Mouse (Mus musculus) midbrain, embryonic 10.5 days (tissue): Measurements from ENCODE around the gene Alox5ap. TPM values are rescaled to one million over a fixed set of nuclear protein-coding genes. Genes with fewer than 3 reads are reported as not detected.

Experiments
- DNase-seq: peaks from one replicate; pipeline ENCODE4 v3.0.0-alpha.2; 2017; ENCODE audit warnings: low spot score
- H3K27ac ChIP-seq: fragments of 300-500 bp; sonication (generic); replicated peaks from 2 replicates; pipeline ENCODE4 v1.5.1; 2016; ENCODE audit warnings: mild to moderate bottlenecking
- H3K27me3 ChIP-seq: fragments of 300-500 bp; sonication (generic); 2 replicates; pipeline ENCODE4 v1.6.1; 2016; ENCODE audit warnings: low read depth, mild to moderate bottlenecking; ENCODE audit not compliant: poor library complexity, severe bottlenecking
- H3K36me3 ChIP-seq: fragments of 300-500 bp; sonication (generic); 2 replicates; pipeline ENCODE4 v1.6.1; 2016; ENCODE audit warnings: mild to moderate bottlenecking, moderate library complexity
- H3K4me1 ChIP-seq: fragments of 300-500 bp; sonication (generic); 2 replicates; pipeline ENCODE4 v1.6.1; 2016
- H3K4me3 ChIP-seq: fragments of 300-500 bp; sonication (generic); 2 replicates; pipeline ENCODE4 v1.5.1; 2016; ENCODE audit warnings: mild to moderate bottlenecking, moderate library complexity
- H3K9me3 ChIP-seq: fragments of 300-500 bp; sonication (generic); replicated peaks from 2 replicates; pipeline ENCODE4 v1.6.1; 2016; ENCODE audit warnings: mild to moderate bottlenecking
- WGBS: fragments of 180-500 bp; shearing (Covaris S2); methylation state at CpG from one replicate; pipeline ENCODE4 v1.1.7; 2016; 5-methylcytosine and 5-hydroxymethylcytosine counted together
- polyA plus RNA-seq: library from polyadenylated mRNA; unstranded; fragments of >200 nt; fragmentation: Nextera tagmentation; extraction: Ambion mirVana; gene quantifications from 2 replicates; pipeline ENCODE4 v1.2.1, GENCODE M21; 2016

The Alox5ap gene
- polyA plus RNA-seq, result 4.8 and 6.2 TPM in 2 replicates

GRCm38 (mm10) chr5:149264405-149264804 lies at the start of gene Alox5ap:
Gene Alox5ap, plus strand, starts transcription at chr5:149264767.
- no peaks in the 10 kb centered on the region for H3K27me3 ChIP-seq
- 63% methylated on average over 4 of the region's 4 CpGs for WGBS
- no peaks in the 10 kb centered on the region for H3K9me3 ChIP-seq
- H3K4me3 ChIP-seq, result no peak within 1 kb of the TSS
- H3K27ac ChIP-seq, result no peak within 1 kb of the TSS
- H3K4me1 ChIP-seq, result peaks cover 5% of the 10 kb centered on the region
- no peaks in the 10 kb centered on the region for H3K36me3 ChIP-seq
- no peak for DNase-seq

GRCm38 (mm10) chr5:149215540-149215939 lies 49.0 kb upstream of the Alox5ap start:
- no peaks in the 10 kb centered on the region for H3K27me3 ChIP-seq
- peaks cover 78% of the 10 kb centered on the region for H3K36me3 ChIP-seq

GRCm38 (mm10) chr5:149217524-149218357 lies 46.8 kb upstream of the Alox5ap start:
- Histone ChIP-seq H3K4me3 (no peak overlapping the region), H3K27me3 (no peaks in the 10 kb centered on the region), H3K9me3 (peaks cover 10% of the 10 kb centered on the region; the same call in 1 of the 2 replicates), H3K4me1 (peaks cover 7% of the 10 kb centered on the region; the same call in 1 of the 2 replicates), H3K36me3 (peaks cover 56% of the 10 kb centered on the region), H3K27ac (no peak overlapping the region)
- WGBS, result 81% methylated on average over 6 of the region's 6 CpGs
- DNase-seq, result no peak

More at GRCm38 (mm10) chr5:149215540-149215939, 49.0 kb upstream of the Alox5ap start:
- no peak overlapping the region for H3K4me3 ChIP-seq
- no peaks in the 10 kb centered on the region for H3K9me3 ChIP-seq
- peaks cover 20% of the 10 kb centered on the region for H3K4me1 ChIP-seq
- no peak for DNase-seq
- 97% methylated on average over 7 of the region's 7 CpGs for WGBS
- no peak overlapping the region for H3K27ac ChIP-seq

GRCm38 (mm10) chr5:149219493-149219892 lies 45.1 kb upstream of the Alox5ap start:
- Histone ChIP-seq H3K4me1 (peaks cover 10% of the 10 kb centered on the region), H3K27me3 (no peaks in the 10 kb centered on the region), H3K27ac (no peak overlapping the region), H3K36me3 (peaks cover 38% of the 10 kb centered on the region), H3K9me3 (peaks cover 10% of the 10 kb centered on the region; the same call in 1 of the 2 replicates), H3K4me3 (no peak overlapping the region)
- 84% methylated on average over 3 of the region's 3 CpGs for WGBS
- no peak for DNase-seq

GRCm38 (mm10) chr5:149221355-149221754 lies 43.2 kb upstream of the Alox5ap start:
- H3K27me3 ChIP-seq, result no peaks in the 10 kb centered on the region
- H3K27ac ChIP-seq, result no peak overlapping the region
- H3K36me3 ChIP-seq, result peaks cover 19% of the 10 kb centered on the region
- H3K4me1 ChIP-seq, result peaks cover 20% of the 10 kb centered on the region
- H3K9me3 ChIP-seq, result peaks cover 10% of the 10 kb centered on the region; the same call in 1 of the 2 replicates
- H3K4me3 ChIP-seq, result no peak overlapping the region
- WGBS, result 93% methylated on average over 4 of the region's 4 CpGs
- no peak for DNase-seq

GRCm38 (mm10) chr5:149224666-149225065 lies 39.9 kb upstream of the Alox5ap start:
- WGBS, result 32% methylated on average over 7 of the region's 7 CpGs
- H3K36me3 ChIP-seq, result no peaks in the 10 kb centered on the region
- no peaks in the 10 kb centered on the region for H3K27me3 ChIP-seq
- peaks cover 10% of the 10 kb centered on the region; the same call in 1 of the 2 replicates for H3K9me3 ChIP-seq
- no peak overlapping the region; the same call in 1 of the 2 replicates for H3K27ac ChIP-seq
- no peak overlapping the region for H3K4me3 ChIP-seq
- H3K4me1 ChIP-seq, result peaks cover 29% of the 10 kb centered on the region
- DNase-seq, result no peak

GRCm38 (mm10) chr5:149228700-149229618 lies 35.6 kb upstream of the Alox5ap start:
- H3K4me3 ChIP-seq, result peak overlapping the region; percentile 59
- H3K4me1 ChIP-seq, result peaks cover 26% of the 10 kb centered on the region
- H3K27me3 ChIP-seq, result no peaks in the 10 kb centered on the region
- peak overlapping the region; percentile 86 for H3K27ac ChIP-seq
- H3K36me3 ChIP-seq, result no peaks in the 10 kb centered on the region
- peaks cover 8% of the 10 kb centered on the region; the same call in 1 of the 2 replicates for H3K9me3 ChIP-seq
- 3% methylated on average over 55 of the region's 55 CpGs for WGBS
- peak; percentile 97 for DNase-seq

GRCm38 (mm10) chr5:149229619-149230339 lies 34.8 kb upstream of the Alox5ap start:
- H3K36me3 ChIP-seq, result no peaks in the 10 kb centered on the region
- WGBS, result 79% methylated on average over 18 of the region's 18 CpGs
- peak overlapping the region; percentile 86 for H3K27ac ChIP-seq
- peaks cover 18% of the 10 kb centered on the region for H3K4me1 ChIP-seq
- no peak for DNase-seq
- peaks cover 8% of the 10 kb centered on the region; the same call in 1 of the 2 replicates for H3K9me3 ChIP-seq
- no peaks in the 10 kb centered on the region for H3K27me3 ChIP-seq
- peak overlapping the region; percentile 59 for H3K4me3 ChIP-seq

GRCm38 (mm10) chr5:149235002-149235401 lies 29.6 kb upstream of the Alox5ap start:
- 91% methylated on average over 7 of the region's 7 CpGs for WGBS
- no peak for DNase-seq
- no peaks in the 10 kb centered on the region for H3K27me3 ChIP-seq
- H3K36me3 ChIP-seq, result no peaks in the 10 kb centered on the region
- no peaks in the 10 kb centered on the region for H3K4me1 ChIP-seq
- peaks cover 11% of the 10 kb centered on the region; the same call in 1 of the 2 replicates for H3K9me3 ChIP-seq
- no peak overlapping the region for H3K27ac ChIP-seq
- H3K4me3 ChIP-seq, result no peak overlapping the region

- H3K27me3 ChIP-seq, result no peaks in the 10 kb centered on the region
- no peak overlapping the region for H3K4me3 ChIP-seq
- 0 out of 2 replicates have a peak, but pooled peaks cover 14% of the 10 kb centered on the region for H3K9me3 ChIP-seq
- 89% methylated on average over 24 of the region's 24 CpGs for WGBS
- no peaks in the 10 kb centered on the region for H3K36me3 ChIP-seq
- H3K4me1 ChIP-seq, result no peaks in the 10 kb centered on the region
- DNase-seq, result no peak
- no peak overlapping the region for H3K27ac ChIP-seq
Observed at GRCm38 (mm10) chr5:149237221-149237950, 27.2 kb upstream of the Alox5ap start.

GRCm38 (mm10) chr5:149242467-149242866 lies 22.1 kb upstream of the Alox5ap start:
- Histone ChIP-seq H3K9me3 (0 out of 2 replicates have a peak, but pooled peaks cover 10% of the 10 kb centered on the region), H3K27ac (no peak overlapping the region), H3K4me1 (peaks cover 18% of the 10 kb centered on the region), H3K4me3 (no peak overlapping the region), H3K27me3 (0 out of 2 replicates have a peak, but pooled peaks cover 8% of the 10 kb centered on the region), H3K36me3 (no peaks in the 10 kb centered on the region)
- 90% methylated on average over 5 of the region's 5 CpGs for WGBS
- DNase-seq, result no peak
